Mouse (Mus musculus) cerebellum, adult 2 months (tissue): Measurements from ENCODE around the gene Cyren.

ENCODE experiments used
- CTCF ChIP-seq: fragments of 200-500 bp; IDR thresholded peaks from 2 replicates; pipeline ENCODE4 v1.5.1; 2011; ENCODE audit warnings: low read depth, mild to moderate bottlenecking, control low read depth, low read length, moderate library complexity, borderline replicate concordance; ENCODE audit not compliant: insufficient read depth
- POLR2A ChIP-seq: fragments of 200-500 bp; IDR thresholded peaks from 2 replicates; pipeline ENCODE4 v1.6.1; 2011; ENCODE audit warnings: low read length, control low read depth, borderline replicate concordance; ENCODE audit not compliant: insufficient read depth

DNA sequence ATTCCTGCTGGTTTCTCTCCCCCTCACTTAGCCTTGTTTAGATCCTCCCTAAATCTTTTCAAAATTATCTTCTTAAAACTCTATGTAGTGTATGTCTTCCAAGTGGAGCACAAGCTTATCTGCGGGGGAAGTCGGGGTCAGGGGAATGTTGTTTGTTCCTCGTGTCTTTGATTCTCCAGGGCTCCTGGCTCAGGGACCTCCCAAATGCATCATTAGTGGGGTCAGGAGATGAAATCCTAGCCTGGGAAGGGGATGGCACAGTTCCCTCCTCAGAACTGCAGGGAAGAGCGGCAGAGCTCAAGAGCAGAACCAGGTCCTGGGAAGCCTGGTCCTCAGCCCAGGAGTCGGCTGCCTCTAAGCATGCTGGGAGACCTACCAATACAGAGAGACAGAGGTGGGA lies 12.6 kb downstream of the Cyren start:
- TF ChIP-seq POLR2A, result no peak
- TF ChIP-seq CTCF, result no peak
